Mouse (Mus musculus) heart, embryonic 14.5 days (tissue): ENCODE data around the gene Fbxl13. TPM values are rescaled to one million over a fixed set of nuclear protein-coding genes. Genes with fewer than 3 reads are reported as not detected.

Experiments used
- ATAC-seq: fragments of 200-750 bp; cut with Nextera tagmentation; 2 replicates; pipeline ENCODE4 v1.8.0; 2017; ENCODE audit warnings: low read depth, moderate TSS enrichment; ENCODE audit not compliant: insufficient number of reproducible peaks, insufficient read depth, low FRiP score
- H3K27ac ChIP-seq, 2 experiments: fragments of 200-500 bp in 1 of 2; fragments of 300-500 bp in 1 of 2; sonication (generic) in 1 of 2; replicated peaks in 1 of 2; 2 replicates each; pipeline ENCODE4 v1.5.1; 2012 to 2014; ENCODE audit warnings: low read depth in 2 of 2, low read length in 2 of 2, control low read depth in 1 of 2, mild to moderate bottlenecking in 1 of 2, mixed read lengths in 1 of 2; ENCODE audit not compliant: control insufficient read depth in 1 of 2, insufficient read depth in 1 of 2
- H3K27me3 ChIP-seq: fragments of 300-500 bp; sonication (generic); 2 replicates; pipeline ENCODE4 v1.6.1; 2014; ENCODE audit warnings: mild to moderate bottlenecking, low read length, control low read depth; ENCODE audit not compliant: control insufficient read depth, insufficient read depth
- H3K36me3 ChIP-seq: fragments of 300-500 bp; sonication (generic); 2 replicates; pipeline ENCODE4 v1.6.1; 2014; ENCODE audit warnings: mild to moderate bottlenecking, control low read depth, low read length, mixed read lengths; ENCODE audit not compliant: control insufficient read depth, insufficient read depth
- H3K4me1 ChIP-seq, 2 experiments: fragments of 200-500 bp in 1 of 2; fragments of 300-500 bp in 1 of 2; sonication (generic) in 1 of 2; 2 replicates each; pipeline ENCODE4 v1.6.1; 2012 to 2014; ENCODE audit warnings: low read length in 2 of 2, control low read depth in 1 of 2, mixed read lengths in 1 of 2; ENCODE audit not compliant: control insufficient read depth in 2 of 2, insufficient read depth in 2 of 2
- H3K4me2 ChIP-seq: fragments of 300-500 bp; sonication (generic); 2 replicates; pipeline ENCODE4 v1.6.1; 2014; ENCODE audit warnings: mild to moderate bottlenecking, low read length
- H3K4me3 ChIP-seq, 2 experiments: fragments of 200-500 bp in 1 of 2; fragments of 300-500 bp in 1 of 2; sonication (generic) in 1 of 2; 2 replicates each; pipeline ENCODE4 v1.5.1; 2012 to 2014; ENCODE audit warnings: low read length in 2 of 2, mild to moderate bottlenecking in 2 of 2, control low read depth in 1 of 2, low read depth in 1 of 2, moderate library complexity in 1 of 2; ENCODE audit not compliant: control insufficient read depth in 1 of 2, insufficient read depth in 1 of 2
- H3K9ac ChIP-seq: fragments of 300-500 bp; sonication (generic); 2 replicates; pipeline ENCODE4 v1.6.1; 2014; ENCODE audit warnings: mild to moderate bottlenecking, low read length
- H3K9me3 ChIP-seq: fragments of 300-500 bp; sonication (generic); 2 replicates; pipeline ENCODE4 v1.6.1; 2016; ENCODE audit warnings: low read length, control low read depth; ENCODE audit not compliant: control insufficient read depth
- WGBS: fragments of 180-500 bp; shearing (Covaris S2); extraction: QIAGEN DNeasy Blood & Tissue Kit; methylation state at CpG from one replicate; pipeline ENCODE4 v1.1.7; 2014; 5-methylcytosine and 5-hydroxymethylcytosine counted together
- polyA plus RNA-seq: library from polyadenylated mRNA; unstranded; fragments of >200 nt; fragmentation: Nextera tagmentation; extraction: Ambion mirVana; gene quantifications from 2 replicates; pipeline ENCODE4 v1.2.1, GENCODE M21; 2014

Fbxl13 gene
- polyA plus RNA-seq, 1 experiment from 2014 or later = 0.19 TPM

DNA sequence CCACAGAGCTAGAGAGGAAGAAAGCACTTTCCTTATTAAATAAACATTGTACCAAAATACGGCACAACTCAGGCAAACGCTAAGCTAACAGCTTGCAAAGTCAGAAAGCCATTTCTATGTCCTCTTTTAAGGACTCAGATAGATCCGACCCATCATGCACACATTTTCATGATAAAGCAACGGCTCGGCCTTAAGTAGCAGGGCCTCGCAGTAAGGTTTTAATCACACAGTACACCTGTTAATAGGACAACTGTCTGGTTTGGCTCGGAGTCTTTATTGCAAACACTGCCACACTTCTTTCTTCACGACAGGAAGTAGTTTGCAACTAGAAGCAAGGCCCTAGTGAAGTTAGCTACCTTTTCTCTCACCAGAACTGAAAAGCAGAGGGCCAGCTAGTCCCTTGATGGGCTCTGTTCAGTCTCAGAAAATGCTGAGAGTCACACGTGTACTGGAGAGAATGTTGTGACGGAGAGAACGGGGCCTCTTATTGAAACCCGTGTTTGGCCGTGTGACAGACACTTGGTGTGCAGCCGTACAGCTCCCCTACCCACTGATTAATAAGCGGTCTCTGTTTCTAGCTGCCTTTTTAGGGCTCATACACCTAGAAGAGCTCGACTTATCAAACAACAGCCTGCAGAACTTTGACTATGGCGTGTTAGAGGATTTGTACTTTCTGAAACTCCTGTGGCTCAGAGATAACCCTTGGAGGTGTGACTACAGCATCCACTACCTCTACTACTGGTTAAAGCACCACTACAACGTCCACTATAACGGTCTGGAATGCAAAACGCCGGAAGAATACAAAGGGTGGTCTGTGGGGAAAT is 70.8 kb downstream of the Fbxl13 start:
- peaks cover 5 to 8% of the 10 kb centered on the region in 2 experiments; a peak in 2 of 4 replicates for H3K4me1 ChIP-seq
- ATAC-seq = peak; percentile 72
- peak overlapping the region; percentile 51 to 53 for H3K27ac ChIP-seq
- no peaks in the 10 kb centered on the region for H3K36me3 ChIP-seq
- WGBS = 49% methylated on average over 21 of the region's 21 CpGs
- no peaks in the 10 kb centered on the region for H3K9me3 ChIP-seq
- H3K27me3 ChIP-seq = no peaks in the 10 kb centered on the region
- H3K4me3 ChIP-seq = no peak overlapping the region
- H3K9ac ChIP-seq = no peak overlapping the region
- H3K4me2 ChIP-seq = peak overlapping the region; percentile 26

DNA sequence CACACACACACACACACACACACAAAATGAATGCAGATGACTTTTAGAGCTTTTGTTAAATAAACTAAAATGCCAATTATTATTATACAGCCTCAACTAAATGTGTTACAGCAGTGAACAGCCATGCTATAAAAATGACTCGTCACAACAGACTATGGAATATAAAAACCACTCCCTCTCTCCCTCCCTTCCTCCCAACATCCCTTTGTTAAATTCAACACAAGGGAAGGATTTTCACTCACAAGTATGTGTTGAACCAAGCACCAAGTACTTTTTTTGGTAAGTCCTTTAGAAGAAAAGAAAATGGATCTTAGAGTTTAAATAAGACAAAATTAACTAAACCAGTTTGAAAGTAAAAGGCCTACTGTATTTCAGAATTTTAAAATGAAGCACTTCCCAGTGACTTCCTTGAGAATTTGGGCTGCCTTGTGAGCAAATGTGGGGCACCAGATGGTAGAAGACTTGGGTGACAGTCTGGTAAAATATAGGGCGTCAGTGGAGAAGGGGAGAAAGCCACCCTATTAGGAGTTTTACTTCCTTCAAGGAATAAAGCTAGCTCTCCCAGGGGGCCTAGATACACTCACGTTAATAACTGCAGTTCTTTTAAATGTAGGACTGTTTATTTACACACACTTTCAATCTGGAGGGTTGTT is 72.5 kb downstream of the Fbxl13 start:
- Histone ChIP-seq H3K27ac (no peak overlapping the region), H3K4me2 (no peak overlapping the region), H3K4me3 (no peak overlapping the region), H3K4me1 (peaks cover 5 to 8% of the 10 kb centered on the region in 2 experiments; a peak in 2 of 4 replicates), H3K9ac (no peak overlapping the region), H3K9me3 (no peaks in the 10 kb centered on the region), H3K36me3 (no peaks in the 10 kb centered on the region), H3K27me3 (no peaks in the 10 kb centered on the region)
- WGBS = 79% methylated on average over 3 of the region's 3 CpGs
- no peak for ATAC-seq

DNA sequence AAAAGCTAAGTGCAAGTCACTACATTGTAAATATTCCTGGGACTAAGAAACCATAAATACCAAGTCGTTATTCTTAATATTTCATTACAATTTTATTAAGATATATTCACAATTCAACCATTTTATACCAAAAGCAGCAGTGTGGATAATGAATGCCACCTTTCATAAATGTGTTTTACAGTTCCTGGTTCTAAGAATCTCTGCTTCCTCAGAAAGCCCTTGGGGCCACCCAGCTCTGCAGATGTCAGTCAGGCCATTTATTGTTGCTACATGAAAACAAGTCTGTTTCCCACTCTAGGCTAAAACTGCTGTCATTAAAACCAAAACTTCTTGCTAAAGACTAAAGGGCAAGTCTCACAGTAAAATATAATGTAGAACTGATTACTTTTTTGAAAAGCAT is 77.7 kb downstream of the Fbxl13 start:
- no peak overlapping the region for H3K4me3 ChIP-seq
- H3K36me3 ChIP-seq = no peaks in the 10 kb centered on the region
- 58% methylated on average over 1 of the region's 1 CpGs for WGBS
- ATAC-seq = no peak
- H3K27ac ChIP-seq = no peak overlapping the region
- H3K4me1 ChIP-seq = no peaks in the 10 kb centered on the region
- no peaks in the 10 kb centered on the region for H3K9me3 ChIP-seq
- H3K27me3 ChIP-seq = no peaks in the 10 kb centered on the region
- H3K4me2 ChIP-seq = no peak overlapping the region
- no peak overlapping the region for H3K9ac ChIP-seq

DNA sequence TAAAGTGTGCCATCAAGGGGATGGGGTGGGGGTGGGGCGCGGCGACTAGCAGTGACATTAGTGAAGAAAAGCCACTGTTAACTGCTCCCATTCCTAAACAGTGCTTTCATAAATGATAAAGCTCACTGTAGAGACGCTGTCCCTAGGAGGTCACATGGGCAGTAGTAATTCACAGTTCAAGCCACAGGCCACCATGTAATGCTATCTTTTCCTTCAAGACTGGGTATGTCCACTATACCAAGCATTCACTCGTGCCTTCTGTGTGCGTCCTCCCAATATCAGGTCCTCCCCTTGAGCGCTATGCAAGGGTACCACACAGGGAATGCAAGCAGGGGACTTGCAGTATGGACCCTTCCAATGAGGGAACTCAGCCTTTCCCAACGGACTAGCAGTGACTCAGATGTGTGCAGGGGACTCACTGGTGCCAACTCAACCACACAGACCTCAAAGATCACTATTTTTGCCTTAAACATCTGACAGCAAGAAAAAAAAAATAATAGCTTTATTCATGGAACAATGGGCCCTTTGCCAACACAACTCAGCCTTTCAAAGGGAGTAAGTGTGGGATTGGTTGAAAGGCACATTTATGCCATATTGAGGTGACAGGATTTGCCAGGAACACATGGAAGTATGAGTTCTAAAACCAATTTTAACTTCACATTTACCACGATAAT is 79.9 kb downstream of the Fbxl13 start:
- Histone ChIP-seq H3K27ac (no peak overlapping the region), H3K27me3 (no peaks in the 10 kb centered on the region), H3K4me1 (peaks cover under 1 to 2% of the 10 kb centered on the region in 2 experiments; a peak in 2 of 4 replicates), H3K9me3 (no peaks in the 10 kb centered on the region), H3K9ac (no peak overlapping the region), H3K4me2 (no peak overlapping the region), H3K4me3 (no peak overlapping the region), H3K36me3 (no peaks in the 10 kb centered on the region)
- 87% methylated on average over 9 of the region's 9 CpGs for WGBS
- ATAC-seq = no peak

DNA sequence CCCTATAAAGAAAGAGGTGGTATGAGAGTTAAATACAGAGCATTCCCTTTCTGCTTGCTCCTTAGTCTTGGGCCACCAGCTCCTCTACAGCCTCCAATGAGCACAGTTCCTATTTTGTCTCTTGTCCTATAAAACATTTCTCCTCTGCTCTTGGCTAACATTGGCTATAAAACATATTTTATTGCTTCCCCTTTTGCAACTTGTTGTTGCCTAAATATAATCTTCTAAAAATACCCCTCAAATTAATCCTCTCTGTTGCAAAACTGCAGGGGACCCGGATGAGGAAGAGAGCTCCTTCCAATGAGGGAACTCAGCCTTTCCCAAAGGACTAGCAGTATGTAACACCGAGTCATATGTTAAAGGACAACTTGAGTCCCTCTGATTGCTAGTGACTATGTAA is 81.5 kb downstream of the Fbxl13 start:
- Histone ChIP-seq H3K36me3 (no peaks in the 10 kb centered on the region), H3K27ac (no peak overlapping the region), H3K4me2 (no peak overlapping the region), H3K4me3 (no peak overlapping the region), H3K9me3 (no peaks in the 10 kb centered on the region), H3K9ac (no peak overlapping the region), H3K4me1 (peaks cover 2 to 3% of the 10 kb centered on the region in 2 experiments; a peak in 3 of 4 replicates), H3K27me3 (no peaks in the 10 kb centered on the region)
- ATAC-seq = no peak
- 76% methylated on average over 2 of the region's 2 CpGs for WGBS

DNA sequence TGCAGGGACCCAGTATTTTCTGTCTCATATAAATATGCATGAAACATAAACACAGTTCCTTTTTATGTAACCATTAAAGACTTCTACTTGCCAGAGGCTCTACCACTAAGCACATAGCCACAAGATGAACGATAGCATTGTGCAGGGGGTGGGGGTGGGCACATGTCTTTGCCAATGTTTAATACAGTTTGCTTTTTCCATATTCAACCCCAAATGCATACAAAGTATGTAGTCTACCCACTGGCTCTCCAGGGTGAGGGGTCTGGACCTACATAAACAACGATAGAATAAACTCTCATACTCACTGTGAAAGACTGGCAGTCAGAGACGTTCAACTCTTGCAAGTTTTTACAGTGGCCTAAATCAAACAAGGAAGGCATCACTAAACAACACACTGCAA is 88.9 kb downstream of the Fbxl13 start:
- Histone ChIP-seq H3K9ac (no peak overlapping the region), H3K4me1 (peaks cover 3 to 4% of the 10 kb centered on the region in 2 experiments; a peak in 3 of 4 replicates), H3K4me2 (no peak overlapping the region), H3K27me3 (no peaks in the 10 kb centered on the region), H3K27ac (no peak overlapping the region), H3K4me3 (no peak overlapping the region), H3K9me3 (no peaks in the 10 kb centered on the region), H3K36me3 (no peaks in the 10 kb centered on the region)
- 88% methylated on average over 3 of the region's 3 CpGs for WGBS
- no peak for ATAC-seq

DNA sequence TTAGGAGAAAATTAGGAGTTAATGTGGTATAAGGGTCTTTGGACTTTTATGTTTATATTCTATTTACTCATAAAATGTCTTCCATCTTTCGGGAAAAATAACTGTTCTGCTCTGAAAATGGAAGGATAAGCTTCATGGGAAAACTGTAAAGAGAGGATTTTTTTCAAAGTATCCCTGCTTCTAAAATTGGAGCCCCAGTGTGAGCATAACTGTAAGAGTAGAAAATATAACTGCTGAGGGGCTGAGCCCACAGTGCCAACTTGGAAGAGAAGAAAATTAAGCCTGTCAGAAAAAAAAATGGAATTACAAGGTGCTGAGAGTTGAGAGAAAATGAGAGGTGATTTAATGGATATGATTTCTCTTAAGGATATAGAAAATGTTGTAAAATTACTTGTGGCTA is 90.7 kb downstream of the Fbxl13 start:
- H3K27me3 ChIP-seq = no peaks in the 10 kb centered on the region
- no peak overlapping the region for H3K4me3 ChIP-seq
- WGBS = 91% methylated on average over 1 of the region's 1 CpGs
- 0 out of 4 replicates have a peak, but pooled peaks cover 0 to 3% of the 10 kb centered on the region in 2 experiments for H3K4me1 ChIP-seq
- no peak overlapping the region for H3K27ac ChIP-seq
- H3K36me3 ChIP-seq = no peaks in the 10 kb centered on the region
- ATAC-seq = no peak
- H3K9ac ChIP-seq = no peak overlapping the region
- H3K4me2 ChIP-seq = no peak overlapping the region
- no peaks in the 10 kb centered on the region for H3K9me3 ChIP-seq
